Mouse (Mus musculus) thymus, adult 2 months (tissue): ENCODE measurements at regions not wholly inside any gene's neighbourhood (a gene's known extent, or its start where the extent isn't known, plus 50 kb on each side); places are given as distances from the start of the nearest gene placed in this dataset.

Experiments used
- DNase-seq: peaks from one replicate; pipeline ENCODE4 v3.0.0; 2021
- H3K27ac ChIP-seq: fragments of 200-500 bp; 2 replicates; pipeline ENCODE4 v1.5.1; 2012; ENCODE audit warnings: low read length, control low read depth; ENCODE audit not compliant: control insufficient read depth, insufficient read depth
- H3K27me3 ChIP-seq: fragments of 200-500 bp; 2 replicates; pipeline ENCODE4 v1.6.1; 2012; ENCODE audit warnings: mild to moderate bottlenecking, low read length, moderate library complexity, mixed read lengths; ENCODE audit not compliant: control insufficient read depth, insufficient read depth
- H3K36me3 ChIP-seq: fragments of 200-500 bp; 2 replicates; pipeline ENCODE4 v1.6.1; 2012; ENCODE audit warnings: mild to moderate bottlenecking, low read length, moderate library complexity; ENCODE audit not compliant: control insufficient read depth, insufficient read depth
- H3K4me1 ChIP-seq: fragments of 200-500 bp; replicated peaks from 2 replicates; pipeline ENCODE4 v1.6.1; 2012; ENCODE audit warnings: low read length; ENCODE audit not compliant: control insufficient read depth, insufficient read depth
- H3K4me3 ChIP-seq: fragments of 200-500 bp; 2 replicates; pipeline ENCODE4 v1.5.1; 2012; ENCODE audit warnings: mild to moderate bottlenecking, low read length, control low read depth, moderate library complexity; ENCODE audit not compliant: control insufficient read depth, insufficient read depth
- CTCF ChIP-seq: fragments of 200-500 bp; IDR thresholded peaks from 2 replicates; pipeline ENCODE4 v1.5.1; 2012; ENCODE audit warnings: mild to moderate bottlenecking, control low read depth, low read length, moderate library complexity, borderline replicate concordance; ENCODE audit not compliant: control insufficient read depth, poor library complexity, insufficient read depth; ENCODE audit errors: extremely low read depth
- POLR2A ChIP-seq: fragments of 200-500 bp; IDR thresholded peaks from 2 replicates; pipeline ENCODE4 v1.6.1; 2012; ENCODE audit warnings: mild to moderate bottlenecking, low read length, control low read depth, moderate library complexity; ENCODE audit not compliant: control insufficient read depth, poor library complexity, insufficient read depth; ENCODE audit errors: extremely low read depth
- WGBS: fragments of 180-500 bp; shearing (Covaris S2); methylation state at CpG from one replicate; pipeline ENCODE4 v1.1.7; 2018; 5-methylcytosine and 5-hydroxymethylcytosine counted together

DNA sequence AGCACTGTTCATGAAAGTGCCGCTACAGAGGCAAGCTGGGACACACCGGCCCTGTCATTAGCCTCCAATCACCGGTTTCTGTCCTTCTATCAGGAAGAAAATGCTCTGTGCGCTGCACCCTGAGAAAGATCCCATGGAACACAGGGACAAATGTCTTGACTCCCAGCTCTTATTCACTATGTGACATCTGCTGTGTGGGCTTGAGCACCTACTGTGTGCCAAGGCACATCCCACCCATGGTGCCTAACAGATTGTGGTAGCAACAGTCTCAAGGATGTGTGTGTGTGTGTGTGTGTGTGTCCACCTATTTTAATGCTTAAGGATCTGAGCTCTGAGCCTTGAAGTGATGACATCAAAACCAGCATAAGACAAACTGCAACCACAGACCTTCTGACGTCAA is 113.4 kb upstream of the Tbx3 start:
- Histone ChIP-seq H3K4me3 (no peak overlapping the region), H3K27me3 (no peaks in the 10 kb centered on the region), H3K4me1 (no peaks in the 10 kb centered on the region), H3K36me3 (no peaks in the 10 kb centered on the region), H3K27ac (no peak overlapping the region)
- DNase-seq, result no peak
- TF ChIP-seq CTCF, result no peak
- no peak for TF ChIP-seq POLR2A
- 51% methylated on average over 5 of the region's 5 CpGs for WGBS

DNA sequence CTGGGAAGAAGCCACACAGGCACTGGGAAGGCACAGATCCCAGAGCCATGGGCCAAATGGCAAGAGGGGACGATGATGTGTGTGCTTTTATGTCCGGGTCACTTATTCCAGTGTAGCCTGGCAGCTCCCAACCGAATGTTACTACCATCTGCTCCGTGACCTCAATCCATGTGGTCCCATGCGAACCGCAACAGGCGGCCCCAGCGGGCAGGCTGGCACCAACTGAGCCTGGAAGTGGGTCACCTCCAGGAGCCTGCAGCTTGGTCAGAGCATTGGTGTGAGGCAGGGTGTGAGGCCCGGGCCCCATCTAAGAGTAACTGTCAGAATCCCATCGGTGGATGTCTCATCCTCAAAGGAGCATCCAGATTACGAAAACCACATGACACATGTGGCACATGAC is 110.8 kb upstream of the Tbx3 start:
- WGBS, result 94% methylated on average over 11 of the region's 11 CpGs
- Histone ChIP-seq H3K4me1 (no peaks in the 10 kb centered on the region), H3K27ac (no peak overlapping the region), H3K4me3 (no peak overlapping the region), H3K27me3 (no peaks in the 10 kb centered on the region), H3K36me3 (no peaks in the 10 kb centered on the region)
- DNase-seq, result no peak
- TF ChIP-seq CTCF (no peak), POLR2A (no peak)

DNA sequence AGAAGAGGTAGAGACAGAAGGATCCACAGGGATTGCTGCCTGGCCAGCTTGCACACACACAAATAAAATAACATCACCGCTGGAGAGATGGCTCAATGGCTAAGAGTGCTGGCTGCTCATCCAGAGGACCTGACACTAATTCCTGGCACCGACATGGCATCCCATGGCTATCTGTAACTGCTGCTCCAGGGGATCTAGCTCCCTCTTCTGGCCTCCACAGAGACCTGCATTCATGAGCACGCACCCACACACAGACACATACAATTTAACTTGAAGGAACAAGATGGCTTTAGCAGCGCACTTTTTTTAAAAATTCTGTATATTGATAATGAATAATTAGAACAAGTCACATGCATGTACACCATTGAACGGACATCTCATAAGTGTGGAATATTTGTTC is 110.1 kb upstream of the Tbx3 start:
- no peaks in the 10 kb centered on the region for H3K4me1 ChIP-seq
- no peak overlapping the region for H3K27ac ChIP-seq
- H3K27me3 ChIP-seq, result no peaks in the 10 kb centered on the region
- WGBS, result 96% methylated on average over 5 of the region's 5 CpGs
- H3K36me3 ChIP-seq, result no peaks in the 10 kb centered on the region
- no peak for TF ChIP-seq POLR2A
- no peak for DNase-seq
- H3K4me3 ChIP-seq, result no peak overlapping the region

DNA sequence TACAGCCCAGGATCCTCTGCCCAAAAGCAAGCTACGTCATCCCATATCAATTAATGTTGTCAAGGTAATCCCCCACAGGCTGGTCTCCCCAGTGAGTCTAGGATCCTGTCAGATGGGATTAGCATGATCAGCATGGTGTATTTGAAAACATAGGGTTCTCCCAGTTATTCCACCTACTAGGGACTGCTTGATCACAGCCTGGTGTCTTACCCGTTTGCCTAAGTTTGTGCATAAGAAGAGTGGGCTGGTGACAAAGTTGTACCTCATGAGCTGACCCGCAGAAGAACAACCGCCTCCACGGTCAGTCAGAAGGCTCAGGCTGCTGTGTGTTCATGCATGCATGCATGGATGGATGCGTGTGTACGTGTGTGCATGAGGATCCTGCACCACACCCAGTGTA is 108.9 kb upstream of the Tbx3 start:
- no peak overlapping the region for H3K27ac ChIP-seq
- no peaks in the 10 kb centered on the region for H3K27me3 ChIP-seq
- H3K4me3 ChIP-seq, result no peak overlapping the region
- 90% methylated on average over 7 of the region's 7 CpGs for WGBS
- DNase-seq, result no peak
- H3K4me1 ChIP-seq, result no peaks in the 10 kb centered on the region
- H3K36me3 ChIP-seq, result no peaks in the 10 kb centered on the region
- TF ChIP-seq CTCF (no peak), POLR2A (no peak)

DNA sequence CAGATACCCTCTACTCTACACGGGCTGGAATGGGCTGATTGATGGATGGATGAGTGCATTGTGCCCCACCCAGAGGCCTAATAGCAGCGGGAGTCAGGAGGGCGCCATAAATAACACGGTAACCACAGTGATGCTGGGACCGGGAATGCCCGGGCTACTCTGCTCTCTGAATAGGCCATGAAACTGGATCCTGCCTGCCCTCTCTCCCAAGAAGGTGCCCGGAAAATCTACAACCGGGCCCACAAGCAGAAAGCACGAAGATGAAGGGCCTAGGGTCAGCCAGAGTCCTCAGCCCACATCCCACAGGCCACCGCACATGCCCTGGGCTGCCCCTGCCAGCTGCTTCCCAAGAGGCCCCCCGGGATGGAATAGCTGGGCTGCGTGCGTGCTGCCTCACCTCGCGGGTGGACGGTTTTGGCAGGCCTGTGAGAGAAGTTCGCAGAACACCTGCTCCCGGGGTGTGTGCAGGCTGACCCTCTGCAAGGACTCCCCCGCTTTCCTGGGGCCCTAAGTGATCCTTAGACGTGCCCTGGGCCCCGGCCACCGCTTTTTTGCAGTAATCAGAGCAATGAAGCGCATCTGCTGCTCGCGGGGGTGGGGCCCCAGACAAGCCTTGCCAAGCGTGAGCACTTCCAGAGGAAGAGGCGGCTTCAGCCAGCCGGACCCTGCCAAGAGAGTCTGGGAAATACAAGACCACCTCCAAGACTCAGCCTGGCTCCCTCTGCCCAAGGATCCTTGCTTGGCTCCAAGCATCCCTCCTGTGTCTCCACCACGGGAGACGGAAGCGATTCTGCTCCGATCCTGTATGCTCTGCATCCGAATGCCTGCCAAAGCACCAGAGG is 106.7 kb upstream of the Tbx3 start:
- H3K27me3 ChIP-seq, result no peaks in the 10 kb centered on the region
- 33% methylated on average over 33 of the region's 33 CpGs for WGBS
- no peak for DNase-seq
- H3K27ac ChIP-seq, result no peak overlapping the region
- no peak for TF ChIP-seq POLR2A
- TF ChIP-seq CTCF, result no peak
- no peaks in the 10 kb centered on the region for H3K4me1 ChIP-seq
- no peak overlapping the region for H3K4me3 ChIP-seq
- no peaks in the 10 kb centered on the region for H3K36me3 ChIP-seq

DNA sequence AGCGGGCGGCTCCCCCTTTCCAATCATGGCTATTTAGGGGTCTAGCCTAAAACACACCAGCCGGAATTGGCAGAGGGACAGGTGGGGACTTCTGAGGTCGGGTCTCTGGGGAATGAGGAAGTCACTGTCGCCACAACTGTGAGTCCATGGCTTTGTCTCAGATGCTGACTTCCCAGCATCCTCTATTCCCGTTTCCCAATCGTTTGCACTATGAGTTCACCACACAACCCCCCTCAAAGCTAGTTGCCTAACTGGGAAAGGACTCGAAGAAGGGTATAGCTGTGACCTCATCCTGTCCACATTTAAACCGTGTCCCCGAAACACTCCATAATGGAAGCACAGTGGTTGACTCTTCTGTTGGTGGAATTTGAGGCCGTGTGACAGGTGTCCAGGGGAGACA is 102.8 kb upstream of the Tbx3 start:
- H3K36me3 ChIP-seq, result no peaks in the 10 kb centered on the region
- no peak for TF ChIP-seq POLR2A
- no peak for TF ChIP-seq CTCF
- no peaks in the 10 kb centered on the region for H3K27me3 ChIP-seq
- H3K27ac ChIP-seq, result no peak overlapping the region
- H3K4me3 ChIP-seq, result no peak overlapping the region
- DNase-seq, result no peak
- no peaks in the 10 kb centered on the region for H3K4me1 ChIP-seq
- 48% methylated on average over 11 of the region's 11 CpGs for WGBS

DNA sequence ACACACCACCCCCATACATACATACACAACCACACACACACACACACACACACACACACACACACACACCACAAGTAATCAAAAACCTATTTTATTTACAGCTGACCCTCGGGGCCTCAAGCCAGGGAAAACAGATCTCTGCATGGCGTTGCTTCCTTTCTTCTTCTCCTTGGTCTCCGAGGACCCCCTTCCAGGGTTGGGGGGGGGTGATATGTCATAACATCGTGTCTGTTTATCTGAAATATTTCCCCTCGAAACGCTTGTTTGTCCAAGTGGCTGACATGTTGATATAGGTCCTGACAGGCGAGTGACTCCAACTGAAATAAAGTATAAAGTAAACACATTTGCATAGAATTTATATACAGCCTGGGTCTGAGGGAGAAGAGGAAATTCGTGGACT is 100.4 kb upstream of the Tbx3 start:
- Histone ChIP-seq H3K4me1 (no peaks in the 10 kb centered on the region), H3K27me3 (no peaks in the 10 kb centered on the region), H3K27ac (no peak overlapping the region), H3K36me3 (no peaks in the 10 kb centered on the region), H3K4me3 (no peak overlapping the region)
- WGBS, result 74% methylated on average over 8 of the region's 8 CpGs
- TF ChIP-seq CTCF, result no peak
- no peak for TF ChIP-seq POLR2A
- no peak for DNase-seq
